Comparison of ENCODE assay signal across 23 mouse cellular contexts in the genomic region with DNA sequence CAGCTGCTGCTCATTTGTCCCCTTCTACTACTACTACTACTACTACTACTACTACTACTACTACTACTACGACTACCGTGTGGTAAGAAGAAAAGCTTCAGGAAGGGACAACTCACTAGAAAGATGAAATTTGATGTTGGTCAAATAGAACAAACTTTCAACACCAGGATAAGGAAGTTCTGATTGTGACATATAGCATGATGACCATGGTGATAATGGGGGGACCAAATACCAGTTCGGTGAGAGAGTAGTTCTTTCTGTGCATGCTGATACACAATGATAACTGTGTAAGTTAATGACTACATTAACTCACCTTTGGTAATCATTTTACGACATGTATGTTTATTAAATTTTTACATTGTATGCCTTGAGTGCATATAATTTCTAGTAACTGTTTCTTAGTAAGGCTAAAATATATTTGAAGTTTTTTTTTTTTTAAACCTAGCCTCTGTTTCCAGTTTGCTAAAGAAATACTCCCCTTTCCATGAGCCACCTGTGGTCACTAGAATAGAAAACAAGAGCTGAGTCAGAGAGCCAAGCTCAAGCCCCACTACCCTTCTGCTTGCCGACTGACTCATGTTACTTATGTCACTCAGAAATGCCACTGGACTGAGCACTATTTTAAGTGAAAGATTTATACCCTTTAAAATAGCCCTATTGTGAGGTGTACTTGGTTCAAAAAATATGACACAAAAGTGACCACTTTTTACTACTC.
DNase-seq lines count a peak whose midpoint lies in the region; ATAC-seq lines count a peak whose summit lies in the region.
"Had no signal": no experiment of that assay in that cellular context is flagged by ENCODE, and none has a peak within 500 bp of the region (broad histone marks: within the 10 kb centered on the region; RNA-seq: fewer than 3 reads in every experiment).

No protein-coding gene starts in this region.

- peak; percentile 27 for ATAC-seq in megakaryocyte progenitor cell, adult 5-6 weeks (replicated peaks; ENCODE audit: poor library complexity)
- ATAC-seq: forebrain, embryonic 13.5 days; forebrain, embryonic 16.5 days; hindbrain, postnatal 0 days; inflammation-experienced regulatory T-cells, adult 6 months; intestine, embryonic 16.5 days had no signal

- DNase-seq in 416B (ENCODE audit: low read depth) (peak; percentile 90), NIH3T3 (ENCODE audit: low read depth) (peak; percentile 44)
- DNase-seq in testis, postnatal 10 days (ENCODE audit: low spot score), result no peak
- no peak for DNase-seq in retina, postnatal 1 day
- no peak for DNase-seq in frontal cortex, postnatal 10 days (ENCODE audit: low spot score in 2 of 2)
- DNase-seq: adrenal gland, adult 2 months; adrenal gland, postnatal 14 days; cerebellum, adult 11-12 months; cerebellum, adult 8-10 months; cerebellum, postnatal 10 days; cerebellum, postnatal 36 days; embryo, embryonic 11 days; gastrocnemius, postnatal 25 days; heart, adult 2 months; heart, postnatal 14 days; heart, postnatal 4 days; kidney, adult 18-20 months had no signal

Comparison
In these comparisons a context has a peak if more than half of its experiments do, and no peak if none do; other contexts are left out.
1. DNase-seq: peak in 416B (single experiment) and NIH3T3 (single experiment); none in testis, postnatal 10 days (single experiment), retina, postnatal 1 day (single experiment) and frontal cortex, postnatal 10 days (0 of 2).